Comparison of ENCODE assay signal across 8 mouse cellular contexts in the genomic region with DNA sequence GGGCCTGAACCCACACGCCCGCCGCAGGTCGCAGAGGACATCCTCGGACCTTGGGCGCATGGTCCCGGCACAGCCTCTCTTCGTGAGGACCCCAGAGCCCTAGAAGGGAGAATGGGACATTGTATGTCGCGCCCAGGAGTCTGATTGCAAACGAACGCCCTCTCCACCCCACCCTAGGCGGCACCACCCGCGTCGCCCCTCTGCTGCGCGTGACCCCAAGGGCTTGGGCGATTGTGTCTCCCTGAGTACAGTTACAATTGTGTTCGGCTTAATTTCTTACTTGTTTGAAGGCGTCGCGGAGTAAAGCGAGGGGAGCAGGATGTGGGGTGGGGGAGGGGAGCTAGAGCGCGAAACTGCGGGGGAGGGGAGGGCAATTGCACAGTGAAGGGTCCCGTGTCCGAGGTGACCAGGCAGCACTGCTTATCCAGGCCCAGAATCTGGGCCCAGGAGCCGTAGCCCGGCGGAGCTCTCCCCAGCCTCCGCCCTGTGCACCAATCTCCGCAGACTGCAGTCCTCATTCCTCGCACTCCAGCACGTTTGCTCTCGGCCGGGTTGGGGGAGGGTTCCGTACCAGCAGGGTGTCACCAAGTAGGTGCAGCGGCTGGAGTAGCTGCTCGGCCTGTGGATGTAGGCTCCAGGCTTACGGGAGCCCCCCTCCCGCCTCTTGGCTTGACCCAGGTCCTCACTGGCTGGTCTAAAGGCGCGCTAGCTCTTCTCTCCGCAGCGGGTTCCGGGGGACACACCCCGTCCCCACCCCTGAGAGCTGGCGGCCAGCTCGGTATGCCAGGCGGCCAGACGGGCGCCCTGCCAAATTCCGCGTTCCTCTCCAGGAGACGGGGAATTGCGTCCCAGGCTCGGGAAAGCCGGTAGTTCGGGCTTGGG. TPM values are rescaled to one million over a fixed set of nuclear protein-coding genes. Genes with fewer than 3 reads are reported as not detected.
DNase-seq lines count a peak whose midpoint lies in the region; ATAC-seq and TF ChIP-seq lines count a peak whose summit lies in the region.

No protein-coding gene starts in this region.

- WGBS in forebrain, postnatal 0 days: 3% methylated on average over 61 of the region's 61 CpGs
- WGBS in lung, embryonic 16.5 days: under 1% methylated on average over 61 of the region's 61 CpGs

- in situ Hi-C loops in ES-E14 (cut with MboI; ENCODE audit: low sequenced_read_pairs in 2 of 2, unreplicated experiment in 2 of 2): loop anchor here in 1 of 2 experiments (25.0 kb wide), 1 partner anchor 1409 kb away; a partner anchor contains a TSS

- H3K9me3 ChIP-seq in ES-E14 (ENCODE audit: control insufficient read depth, insufficient read depth, low read depth, low read length): no peaks in the 10 kb centered on the region
- H3K9me3 ChIP-seq in forebrain, postnatal 0 days (ENCODE audit: low read length): no peaks in the 10 kb centered on the region
- H3K9me3 ChIP-seq in lung, embryonic 16.5 days (ENCODE audit: control insufficient read depth, low read length): no peaks in the 10 kb centered on the region

- peak; percentile 36 for ATAC-seq in forebrain, postnatal 0 days
- peak; percentile 89 for ATAC-seq in lung, embryonic 16.5 days (ENCODE audit: low read depth)

- TF ChIP-seq CTCF in forebrain, postnatal 0 days (IDR thresholded peaks at IDR 0.05; ENCODE audit: low read depth): no peak

- no peaks in the 10 kb centered on the region for H3K36me3 ChIP-seq in ES-E14 (ENCODE audit: control insufficient read depth, insufficient read depth, low read length, poor library complexity, severe bottlenecking)
- H3K36me3 ChIP-seq in forebrain, postnatal 0 days (ENCODE audit: insufficient read depth): no peaks in the 10 kb centered on the region
- no peaks in the 10 kb centered on the region for H3K36me3 ChIP-seq in lung, embryonic 16.5 days (ENCODE audit: control insufficient read depth, insufficient read depth, low read length)

- H3K9ac ChIP-seq in ES-E14 (ENCODE audit: insufficient read depth, low read depth, low read length, poor library complexity, severe bottlenecking): peak overlapping the region; percentile 82
- H3K9ac ChIP-seq in forebrain, postnatal 0 days: peak overlapping the region; percentile 82
- peak overlapping the region; percentile 87 for H3K9ac ChIP-seq in lung, embryonic 16.5 days (ENCODE audit: low read length)

- no peaks in the 10 kb centered on the region for H3K27me3 ChIP-seq in forebrain, postnatal 0 days (ENCODE audit: insufficient read depth, low read length)
- no peaks in the 10 kb centered on the region for H3K27me3 ChIP-seq in lung, embryonic 16.5 days (ENCODE audit: control insufficient read depth, insufficient read depth, low read depth, low read length)

- peak overlapping the region; percentile 63 to 76 for H3K4me3 ChIP-seq in ES-E14 (ENCODE audit: insufficient read depth in 1 of 2, low read depth in 1 of 2, low read length in 2 of 2, poor library complexity in 1 of 2, severe bottlenecking in 1 of 2)
- H3K4me3 ChIP-seq in forebrain, postnatal 0 days (ENCODE audit: low read depth, low read length): peak overlapping the region; percentile 60
- H3K4me3 ChIP-seq in lung, embryonic 16.5 days (ENCODE audit: low read length): peak overlapping the region; percentile 65

- H3K4me1 ChIP-seq in ES-E14 (ENCODE audit: control insufficient read depth in 2 of 2, insufficient read depth in 2 of 2, low read length in 2 of 2, poor library complexity in 1 of 2): peaks cover 3 to 7% of the 10 kb centered on the region in 2 experiments
- peaks cover 20% of the 10 kb centered on the region for H3K4me1 ChIP-seq in forebrain, postnatal 0 days (ENCODE audit: insufficient read depth)
- peaks cover 23% of the 10 kb centered on the region; the same call in 1 of the 2 replicates for H3K4me1 ChIP-seq in lung, embryonic 16.5 days (replicated peaks; ENCODE audit: control insufficient read depth, insufficient read depth, low read length)

- H3K4me2 ChIP-seq in forebrain, postnatal 0 days (ENCODE audit: low read depth): peak overlapping the region; percentile 98
- peak overlapping the region; percentile 98 for H3K4me2 ChIP-seq in lung, embryonic 16.5 days (ENCODE audit: low read depth, low read length)

- H3K27ac ChIP-seq in ES-E14 (ENCODE audit: insufficient read depth, low read depth, low read length, poor library complexity, severe bottlenecking): peak overlapping the region; percentile 78
- peak overlapping the region; percentile 89 for H3K27ac ChIP-seq in forebrain, postnatal 0 days (ENCODE audit: low read depth, low read length)
- peak overlapping the region; percentile 100 for H3K27ac ChIP-seq in lung, embryonic 16.5 days (ENCODE audit: low read length)

- DNase-seq in ES-E14 (ENCODE audit: low read depth, low spot score): peak; percentile 60
- DNase-seq in cerebellum, adult 8-10 months: peak; percentile 86
- peak; percentile 84 for DNase-seq in forebrain, postnatal 0 days
- peak; percentile 97 for DNase-seq in heart, postnatal 4 days
- peak; percentile 81 for DNase-seq in layer of hippocampus, adult 9-11 months
- peak; percentile 83 for DNase-seq in ovary, postnatal 14 days (ENCODE audit: low spot score)
- peak; percentile 68 for DNase-seq in thymus, postnatal 25 days

TF ChIP-seq in ES-E14, 5 proteins besides CTCF, POLR2A, EP300 and RAD21:
- TF ChIP-seq HCFC1 (IDR thresholded peaks at IDR 0.05; ENCODE audit: borderline replicate concordance, insufficient read depth, low read length) (peak; percentile 29; the same call in 1 of the 2 replicates), ZC3H11A (IDR thresholded peaks at IDR 0.05; ENCODE audit: borderline replicate concordance, low read depth, low read length) (no peak)

RNA-seq across cellular contexts. Expression of a gene that starts 9.2 kb away (rescaled TPM):
- total RNA-seq in ES-E14 (2012; rRNA removed): 1.9 and 6.2 TPM in 2 replicates
- total RNA-seq in forebrain, postnatal 0 days (2014; rRNA removed): 2.6 and 3.5 TPM in 2 replicates
- polyA plus RNA-seq in forebrain, postnatal 0 days (2015; fragmentation: Nextera tagmentation; extraction: Ambion mirVana): 10.1 and 11.8 TPM in 2 replicates
- 1 to 10 TPM; 4.7 to 5.0 TPM for total RNA-seq in heart, postnatal 4 days (2021)
- 12.1 and 13.1 TPM in 2 replicates for polyA plus RNA-seq in lung, embryonic 16.5 days (2015; fragmentation: Nextera tagmentation; extraction: Ambion mirVana)

RNA-seq across cellular contexts. Expression of a gene that starts 20.5 kb away (rescaled TPM):
- total RNA-seq in ES-E14 (2012; rRNA removed): 0.63 and 2.6 TPM in 2 replicates
- total RNA-seq in forebrain, postnatal 0 days (2014; rRNA removed): 11.4 and 12.6 TPM in 2 replicates
- 4.3 and 4.9 TPM in 2 replicates for polyA plus RNA-seq in forebrain, postnatal 0 days (2015; fragmentation: Nextera tagmentation; extraction: Ambion mirVana)
- 1 to 10 TPM; 6.3 to 7.2 TPM for total RNA-seq in heart, postnatal 4 days (2021)
- polyA plus RNA-seq in lung, embryonic 16.5 days (2015; fragmentation: Nextera tagmentation; extraction: Ambion mirVana): 5.1 and 5.5 TPM in 2 replicates

RNA-seq across cellular contexts. Expression of a gene that starts 26.7 kb away (rescaled TPM):
- total RNA-seq in ES-E14 (2012; rRNA removed): 39.7 and 40.7 TPM in 2 replicates
- 27.3 and 31.3 TPM in 2 replicates for total RNA-seq in forebrain, postnatal 0 days (2014; rRNA removed)
- 15.9 and 27.4 TPM in 2 replicates for polyA plus RNA-seq in forebrain, postnatal 0 days (2015; fragmentation: Nextera tagmentation; extraction: Ambion mirVana)
- total RNA-seq in heart, postnatal 4 days (2021): 10 to 100 TPM; 41.5 to 44.3 TPM
- 56.1 and 57.9 TPM in 2 replicates for polyA plus RNA-seq in lung, embryonic 16.5 days (2015; fragmentation: Nextera tagmentation; extraction: Ambion mirVana)

RNA-seq across cellular contexts. Expression of a gene that starts 31.6 kb away (rescaled TPM):
- not detected in 2 replicates for total RNA-seq in ES-E14 (2012; rRNA removed)
- not detected in 2 replicates for total RNA-seq in forebrain, postnatal 0 days (2014; rRNA removed)
- polyA plus RNA-seq in forebrain, postnatal 0 days (2015; fragmentation: Nextera tagmentation; extraction: Ambion mirVana): not detected in 2 replicates
- total RNA-seq in heart, postnatal 4 days (2021): not detected
- not detected in 2 replicates for polyA plus RNA-seq in lung, embryonic 16.5 days (2015; fragmentation: Nextera tagmentation; extraction: Ambion mirVana)

Comparison
In these comparisons a context has a peak if more than half of its experiments do, and no peak if none do; other contexts are left out.
1. Peak in every context shown above with its lines: DNase-seq, ATAC-seq, H3K4me3 ChIP-seq and H3K27ac ChIP-seq.